Mouse (Mus musculus): Measurements from ENCODE around the gene Sh3rf3.

- no peak for TF ChIP-seq CTCF (IDR thresholded peaks at IDR 0.05; ENCODE audit: borderline replicate concordance, control insufficient read depth, extremely low read depth, insufficient read depth, low read length, poor library complexity)
- no peak for TF ChIP-seq POLR2A (IDR thresholded peaks at IDR 0.05; ENCODE audit: control insufficient read depth, extremely low read depth, insufficient read depth, low read length, poor library complexity)
Observed at GRCm38 (mm10) chr10:59119001-59119400, 305.8 kb downstream of the Sh3rf3 start.
